Mouse (Mus musculus) kidney, adult 2 months (tissue): ENCODE data around the gene Gm5105. TPM values are rescaled to one million over a fixed set of nuclear protein-coding genes. Genes with fewer than 3 reads are reported as not detected.

Source experiments
- DNase-seq: peaks from one replicate; pipeline ENCODE4 v3.0.0; 2021
- H3K27ac ChIP-seq: fragments of 200-500 bp; 2 replicates; pipeline ENCODE4 v1.5.1; 2012; ENCODE audit warnings: low read depth, low read length, control low read depth, inconsistent platforms; ENCODE audit not compliant: insufficient read depth
- H3K27me3 ChIP-seq: fragments of 200-500 bp; replicated peaks from 2 replicates; pipeline ENCODE4 v1.6.1; 2012; ENCODE audit warnings: mild to moderate bottlenecking, moderate library complexity, low read length, inconsistent platforms; ENCODE audit not compliant: control insufficient read depth, insufficient read depth
- H3K36me3 ChIP-seq: fragments of 200-500 bp; 2 replicates; pipeline ENCODE4 v1.6.1; 2012; ENCODE audit warnings: mild to moderate bottlenecking, moderate library complexity, low read length, inconsistent platforms; ENCODE audit not compliant: control insufficient read depth, insufficient read depth
- H3K4me1 ChIP-seq: fragments of 200-500 bp; 2 replicates; pipeline ENCODE4 v1.6.1; 2011; ENCODE audit warnings: low read length; ENCODE audit not compliant: control insufficient read depth, insufficient read depth
- H3K4me3 ChIP-seq: fragments of 200-500 bp; 2 replicates; pipeline ENCODE4 v1.5.1; 2011; ENCODE audit warnings: mild to moderate bottlenecking, low read depth, low read length, control low read depth; ENCODE audit not compliant: insufficient read depth
- CTCF ChIP-seq: fragments of 200-500 bp; conservative IDR thresholded peaks from 2 replicates; pipeline ENCODE4 v1.5.1; 2011; ENCODE audit warnings: low read depth, mild to moderate bottlenecking, control low read depth, low read length, moderate library complexity, mixed read lengths; ENCODE audit not compliant: insufficient read depth, insufficient read length
- POLR2A ChIP-seq: fragments of 200-500 bp; IDR thresholded peaks from one replicate; pipeline ENCODE4 v1.6.1; 2011; ENCODE audit warnings: low read depth, low read length, control low read depth
- WGBS: fragments of 180-500 bp; shearing (Covaris S2); methylation state at CpG from one replicate; pipeline ENCODE4 v1.1.7; 2018; 5-methylcytosine and 5-hydroxymethylcytosine counted together
- polyA plus RNA-seq: library from polyadenylated mRNA; depleted of rRNA; stranded (reverse); fragments of >200 nt; gene quantifications from 2 replicates; pipeline ENCODE4 v1.2.3, GENCODE M21; 2012; rRNA removed

Gm5105 gene
- polyA plus RNA-seq = 0.08 TPM in 1 of 2 replicates, not detected in the other

DNA sequence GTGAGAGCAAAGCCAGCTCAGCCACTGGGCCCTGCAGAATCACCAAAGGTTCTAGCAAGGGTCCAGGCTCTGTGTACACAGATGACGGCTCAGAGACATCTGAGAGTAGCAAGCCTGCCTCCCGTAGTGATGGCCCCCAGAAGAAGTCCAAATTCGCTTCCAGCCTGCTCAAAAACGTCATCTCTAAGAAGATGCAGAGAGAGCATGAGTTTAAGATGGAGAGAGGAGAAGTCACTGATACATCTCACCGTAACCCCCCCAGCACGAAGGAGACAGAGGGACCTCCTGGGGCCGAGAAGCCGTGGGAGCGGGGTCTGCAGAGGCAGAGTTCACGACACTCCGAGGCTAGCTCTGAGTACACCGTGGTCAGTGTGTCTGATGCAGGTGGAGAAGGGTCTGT, at the start of gene Gm5105:
TSS of gene Gm5105 (minus strand) at position 101 of the 400 bp plus-strand sequence.
- no peak within 1 kb of the TSS for H3K27ac ChIP-seq
- TF ChIP-seq CTCF (no peak), POLR2A (no peak)
- no peak within 1 kb of the TSS for H3K4me3 ChIP-seq
- WGBS = 92% methylated on average over 12 of the region's 12 CpGs
- H3K4me1 ChIP-seq = no peaks in the 10 kb centered on the region
- no peaks in the 10 kb centered on the region for H3K27me3 ChIP-seq
- no peaks in the 10 kb centered on the region for H3K36me3 ChIP-seq
- no peak for DNase-seq

DNA sequence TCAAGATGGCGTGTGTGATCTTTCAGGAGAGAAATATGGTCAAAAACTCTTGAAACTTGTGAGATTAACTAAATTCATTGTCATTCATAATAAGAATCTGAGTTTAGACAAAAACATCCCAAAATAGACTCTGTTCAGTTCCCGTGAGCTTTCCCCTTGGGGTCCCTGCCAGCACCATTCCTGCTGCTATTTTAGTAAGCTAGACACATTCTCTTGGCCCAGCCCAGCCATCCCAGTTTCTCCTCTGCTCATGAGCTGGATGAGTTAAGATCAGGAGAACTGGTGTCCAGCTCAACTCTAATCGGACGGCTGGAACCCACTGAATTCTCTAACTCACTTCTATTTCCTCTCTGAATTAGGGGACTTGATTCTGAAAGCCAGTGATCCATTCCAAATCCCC, 49.7 kb upstream of the Gm5105 start:
- no peak for DNase-seq
- TF ChIP-seq CTCF = no peak
- TF ChIP-seq POLR2A = no peak
- Histone ChIP-seq H3K4me3 (no peak overlapping the region), H3K4me1 (no peaks in the 10 kb centered on the region), H3K27ac (no peak overlapping the region), H3K36me3 (no peaks in the 10 kb centered on the region), H3K27me3 (no peaks in the 10 kb centered on the region)
- 79% methylated on average over 4 of the region's 4 CpGs for WGBS

DNA sequence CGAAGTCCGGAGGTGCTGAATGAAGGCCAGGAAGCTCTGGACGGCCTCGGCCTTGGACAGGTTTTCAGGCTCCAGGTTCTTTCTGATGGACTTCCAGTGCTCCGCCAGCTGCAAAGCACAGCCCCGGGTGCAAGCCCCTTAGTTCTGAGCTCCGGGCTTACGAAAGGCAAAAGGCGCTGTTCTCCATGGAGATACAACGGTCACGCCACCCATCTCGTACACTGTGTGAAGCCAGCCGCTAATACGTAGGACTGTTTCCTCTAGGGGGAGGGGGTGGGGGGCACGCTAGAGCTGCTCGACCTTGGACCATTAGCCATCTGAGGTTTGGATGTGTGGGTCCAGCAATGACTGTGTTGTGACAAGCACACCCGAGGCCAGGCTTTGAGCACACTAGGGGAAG, 46.9 kb upstream of the Gm5105 start:
- no peaks in the 10 kb centered on the region for H3K27me3 ChIP-seq
- WGBS = 88% methylated on average over 17 of the region's 17 CpGs
- no peak overlapping the region for H3K27ac ChIP-seq
- TF ChIP-seq CTCF = no peak
- no peak for TF ChIP-seq POLR2A
- H3K36me3 ChIP-seq = no peaks in the 10 kb centered on the region
- no peak for DNase-seq
- no peaks in the 10 kb centered on the region for H3K4me1 ChIP-seq
- no peak overlapping the region for H3K4me3 ChIP-seq

DNA sequence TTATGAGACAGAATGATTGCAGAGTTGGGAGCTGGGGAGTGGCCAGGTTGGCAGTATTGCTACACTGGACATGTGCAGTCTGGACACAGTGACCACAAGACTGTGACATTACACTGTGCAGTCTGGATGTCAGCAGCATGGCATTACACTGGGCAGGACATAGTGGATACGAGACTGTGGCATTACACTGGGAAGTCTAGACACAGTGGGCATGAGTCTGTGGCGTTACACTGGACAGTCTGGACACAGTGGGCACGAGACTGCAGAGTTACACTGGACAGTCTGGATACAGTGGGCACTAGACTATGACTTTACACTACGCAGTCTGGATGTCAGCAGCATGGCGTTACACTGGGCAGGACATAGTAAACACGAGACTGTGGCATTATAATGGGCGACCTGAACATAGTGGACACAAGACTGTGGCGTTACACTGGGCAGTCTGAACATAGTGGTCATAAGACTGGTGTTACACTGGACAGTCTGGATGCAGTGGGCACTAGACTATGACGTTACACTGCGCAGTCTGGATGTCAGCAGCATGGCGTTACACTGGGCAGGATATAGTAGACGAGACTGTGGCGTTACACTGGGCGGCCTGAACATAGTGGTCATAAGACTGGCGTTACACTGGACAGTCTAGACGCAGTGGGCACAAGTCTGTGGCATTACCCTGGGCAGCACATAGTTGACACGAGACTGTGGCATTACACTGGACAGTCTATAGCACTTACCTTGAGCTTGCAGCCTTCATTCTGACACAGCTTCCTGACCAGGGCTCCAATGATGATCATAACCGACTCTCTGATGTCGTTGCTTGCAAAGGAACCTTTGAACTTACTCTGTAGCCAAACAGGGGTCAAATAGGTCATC, 44.0 kb upstream of the Gm5105 start:
- Histone ChIP-seq H3K36me3 (no peaks in the 10 kb centered on the region), H3K4me1 (no peaks in the 10 kb centered on the region), H3K27me3 (no peaks in the 10 kb centered on the region), H3K27ac (no peak overlapping the region), H3K4me3 (no peak overlapping the region)
- 90% methylated on average over 19 of the region's 19 CpGs for WGBS
- no peak for DNase-seq
- TF ChIP-seq POLR2A = no peak
- no peak for TF ChIP-seq CTCF

DNA sequence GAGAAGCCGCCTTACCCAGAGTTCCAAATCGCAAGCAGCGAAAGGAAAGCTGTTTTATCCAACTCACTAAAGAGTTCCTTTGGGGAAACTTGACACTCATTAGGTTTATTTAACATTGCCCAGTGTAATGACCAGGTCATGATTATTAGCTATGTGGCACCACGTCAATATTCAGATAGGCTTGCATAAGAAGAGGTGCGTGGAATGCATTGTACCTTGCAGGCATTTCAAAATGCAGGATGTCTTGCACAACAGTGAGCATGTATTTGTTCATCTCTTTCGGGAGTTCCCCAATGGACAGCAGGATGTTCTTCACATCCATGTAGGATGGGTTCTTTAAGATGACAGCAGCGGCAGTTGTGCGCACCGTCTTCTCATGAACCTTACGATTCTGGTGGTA, 39.7 kb upstream of the Gm5105 start:
- Histone ChIP-seq H3K4me1 (no peaks in the 10 kb centered on the region), H3K4me3 (no peak overlapping the region), H3K27me3 (no peaks in the 10 kb centered on the region), H3K36me3 (no peaks in the 10 kb centered on the region), H3K27ac (no peak overlapping the region)
- 94% methylated on average over 10 of the region's 10 CpGs for whole genome bisulfite sequencing
- no peak for DNase-seq
- no peak for TF ChIP-seq CTCF
- TF ChIP-seq POLR2A = no peak

DNA sequence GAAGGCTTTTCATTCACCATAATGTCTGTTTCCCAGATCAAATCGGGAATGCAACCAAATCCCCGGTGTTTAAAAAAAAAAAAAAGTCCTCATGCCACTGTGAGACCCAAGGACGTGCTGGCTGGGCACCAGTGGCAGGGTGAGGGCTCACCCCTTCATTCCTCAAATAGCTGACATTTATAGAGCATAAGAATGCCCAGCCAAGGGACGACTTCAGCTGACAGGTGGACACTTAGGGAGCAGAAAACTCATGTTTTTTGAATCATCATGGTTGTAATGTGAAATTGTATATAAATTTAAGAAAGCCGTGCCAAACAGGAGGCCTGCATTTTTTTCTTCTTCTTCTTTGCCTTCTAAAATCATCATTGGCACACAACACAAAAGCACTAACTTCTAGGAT, 37.9 kb upstream of the Gm5105 start:
- no peak for DNase-seq
- no peak overlapping the region for H3K4me3 ChIP-seq
- TF ChIP-seq POLR2A (no peak), CTCF (no peak)
- no peaks in the 10 kb centered on the region for H3K36me3 ChIP-seq
- H3K27me3 ChIP-seq = no peaks in the 10 kb centered on the region
- WGBS = 56% methylated on average over 5 of the region's 5 CpGs
- H3K4me1 ChIP-seq = no peaks in the 10 kb centered on the region
- no peak overlapping the region for H3K27ac ChIP-seq

DNA sequence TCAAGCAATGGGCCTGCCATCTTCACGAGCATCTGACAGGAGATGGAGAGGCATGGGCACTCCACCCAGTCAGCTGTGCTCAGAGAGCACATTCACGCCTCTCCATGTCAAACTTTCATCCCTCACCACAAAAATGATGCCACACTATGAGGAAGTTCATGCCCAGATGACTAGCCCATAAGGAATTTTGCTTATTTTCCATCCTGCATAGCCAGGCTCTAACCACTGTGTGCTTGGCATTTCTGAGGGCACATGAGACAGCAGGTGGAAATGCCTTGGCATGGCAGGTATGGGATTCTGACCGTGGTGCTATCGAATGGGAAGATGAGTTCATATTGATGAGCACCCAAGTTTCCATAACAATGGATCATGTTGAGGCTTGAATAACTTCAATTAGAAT, 36.5 kb upstream of the Gm5105 start:
- Histone ChIP-seq H3K4me1 (no peaks in the 10 kb centered on the region), H3K27me3 (no peaks in the 10 kb centered on the region), H3K27ac (no peak overlapping the region), H3K4me3 (no peak overlapping the region), H3K36me3 (no peaks in the 10 kb centered on the region)
- TF ChIP-seq POLR2A (no peak), CTCF (no peak)
- no peak for DNase-seq
- 92% methylated on average over 4 of the region's 4 CpGs for WGBS
